Mouse (Mus musculus) lung, embryonic 15.5 days (tissue): ENCODE data around the gene Gm10521. TPM values are rescaled to one million over a fixed set of nuclear protein-coding genes. Genes with fewer than 3 reads are reported as not detected.

ENCODE experiments used
- ATAC-seq: fragments of 200-750 bp; cut with Nextera tagmentation; 2 replicates; pipeline ENCODE4 v1.8.0; 2017; ENCODE audit warnings: moderate number of reproducible peaks, borderline replicate concordance; ENCODE audit not compliant: low FRiP score, low TSS enrichment; ENCODE audit errors: extremely low read depth
- H3K27ac ChIP-seq: fragments of 300-500 bp; sonication (generic); 2 replicates; pipeline ENCODE4 v1.5.1; 2015; ENCODE audit warnings: moderate library complexity, mild to moderate bottlenecking, inconsistent platforms
- H3K27me3 ChIP-seq: fragments of 300-500 bp; sonication (generic); 2 replicates; pipeline ENCODE4 v1.6.1; 2015; ENCODE audit warnings: inconsistent platforms
- H3K36me3 ChIP-seq: fragments of 300-500 bp; sonication (generic); 2 replicates; pipeline ENCODE4 v1.6.1; 2015; ENCODE audit warnings: inconsistent platforms
- H3K4me1 ChIP-seq: fragments of 300-500 bp; sonication (generic); 2 replicates; pipeline ENCODE4 v1.6.1; 2015; ENCODE audit warnings: inconsistent platforms
- H3K4me2 ChIP-seq: fragments of 300-500 bp; sonication (generic); 2 replicates; pipeline ENCODE4 v1.6.1; 2015; ENCODE audit warnings: inconsistent platforms, mild to moderate bottlenecking, moderate library complexity
- H3K4me3 ChIP-seq: fragments of 300-500 bp; sonication (generic); 2 replicates; pipeline ENCODE4 v1.5.1; 2015; ENCODE audit warnings: mild to moderate bottlenecking, inconsistent platforms
- H3K9ac ChIP-seq: fragments of 300-500 bp; sonication (generic); 2 replicates; pipeline ENCODE4 v1.6.1; 2015; ENCODE audit warnings: inconsistent platforms
- H3K9me3 ChIP-seq: fragments of 300-500 bp; sonication (generic); 2 replicates; pipeline ENCODE4 v1.6.1; 2016; ENCODE audit warnings: inconsistent platforms
- WGBS: fragments of 180-500 bp; shearing (Covaris S2); methylation state at CpG from one replicate; pipeline ENCODE4 v1.1.7; 2015; 5-methylcytosine and 5-hydroxymethylcytosine counted together
- polyA plus RNA-seq: library from polyadenylated mRNA; unstranded; fragments of >200 nt; fragmentation: Nextera tagmentation; extraction: Ambion mirVana; gene quantifications from 2 replicates; pipeline ENCODE4 v1.2.1, GENCODE M21; 2015

Gm10521 gene
- polyA plus RNA-seq, 1 experiment from 2014 or later: not detected

DNA sequence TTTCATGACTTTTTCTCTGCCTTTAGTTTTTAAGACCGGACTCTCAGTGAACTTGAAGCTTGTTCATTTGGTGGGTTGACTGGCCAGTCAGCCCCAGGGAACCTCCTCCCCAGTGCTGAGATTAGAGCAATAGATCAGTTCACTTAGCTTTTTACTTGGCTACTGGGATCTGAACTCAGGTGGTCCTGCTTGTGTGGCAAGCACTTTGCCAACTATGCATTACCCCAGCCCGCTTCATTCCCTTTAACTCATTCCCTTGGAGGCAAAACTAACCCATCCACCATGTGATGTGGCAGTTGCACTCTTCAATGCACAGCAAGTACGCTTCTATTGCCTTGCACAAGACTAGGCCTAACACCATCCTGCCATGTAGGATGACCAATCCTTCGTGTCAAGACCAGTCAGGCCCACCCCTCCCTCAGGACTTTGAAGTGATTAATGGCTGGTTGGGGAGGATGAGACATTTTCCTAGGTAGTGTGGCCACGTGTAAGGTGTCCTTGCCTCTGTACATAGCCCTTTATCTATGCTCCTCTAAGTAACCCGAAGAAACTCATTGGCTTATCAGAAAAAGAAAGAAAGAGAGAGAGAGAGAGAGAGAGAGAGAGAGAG lies 24.5 kb downstream of the Gm10521 start:
- H3K9me3 ChIP-seq: no peaks in the 10 kb centered on the region
- H3K4me1 ChIP-seq: no peaks in the 10 kb centered on the region
- H3K9ac ChIP-seq: no peak overlapping the region
- WGBS: 75% methylated on average over 6 of the region's 6 CpGs
- H3K36me3 ChIP-seq: no peaks in the 10 kb centered on the region
- ATAC-seq: no peak
- no peak overlapping the region for H3K4me3 ChIP-seq
- H3K4me2 ChIP-seq: no peak overlapping the region
- no peaks in the 10 kb centered on the region for H3K27me3 ChIP-seq
- H3K27ac ChIP-seq: no peak overlapping the region

- Histone ChIP-seq H3K4me2 (no peak overlapping the region), H3K27ac (no peak overlapping the region), H3K4me3 (no peak overlapping the region), H3K4me1 (no peaks in the 10 kb centered on the region), H3K36me3 (no peaks in the 10 kb centered on the region), H3K9me3 (no peaks in the 10 kb centered on the region), H3K27me3 (no peaks in the 10 kb centered on the region), H3K9ac (no peak overlapping the region)
- no peak for ATAC-seq
- WGBS: 57% methylated on average over 9 of the region's 9 CpGs
Observed at GRCm38 (mm10) chr1:171920989-171921621, 25.6 kb downstream of the Gm10521 start.

GRCm38 (mm10) chr1:171921641-171922040 lies 26.2 kb downstream of the Gm10521 start:
- H3K9me3 ChIP-seq: no peaks in the 10 kb centered on the region
- no peaks in the 10 kb centered on the region for H3K36me3 ChIP-seq
- no peak overlapping the region for H3K4me3 ChIP-seq
- no peak overlapping the region for H3K9ac ChIP-seq
- no peak overlapping the region for H3K4me2 ChIP-seq
- H3K27me3 ChIP-seq: no peaks in the 10 kb centered on the region
- no peaks in the 10 kb centered on the region for H3K4me1 ChIP-seq
- 56% methylated on average over 2 of the region's 2 CpGs for WGBS
- no peak overlapping the region for H3K27ac ChIP-seq
- ATAC-seq: no peak

GRCm38 (mm10) chr1:171922844-171923243 lies 27.4 kb downstream of the Gm10521 start:
- Histone ChIP-seq H3K27me3 (no peaks in the 10 kb centered on the region), H3K9ac (no peak overlapping the region), H3K36me3 (no peaks in the 10 kb centered on the region), H3K9me3 (no peaks in the 10 kb centered on the region), H3K4me2 (no peak overlapping the region), H3K27ac (no peak overlapping the region), H3K4me3 (no peak overlapping the region), H3K4me1 (no peaks in the 10 kb centered on the region)
- ATAC-seq: no peak
- 91% methylated on average over 5 of the region's 5 CpGs for WGBS

- H3K9ac ChIP-seq: no peak overlapping the region
- no peaks in the 10 kb centered on the region for H3K36me3 ChIP-seq
- H3K27ac ChIP-seq: no peak overlapping the region
- H3K4me3 ChIP-seq: no peak overlapping the region
- no peaks in the 10 kb centered on the region for H3K27me3 ChIP-seq
- no peaks in the 10 kb centered on the region for H3K9me3 ChIP-seq
- WGBS: 73% methylated on average over 3 of the region's 3 CpGs
- no peaks in the 10 kb centered on the region for H3K4me1 ChIP-seq
- no peak for ATAC-seq
- no peak overlapping the region for H3K4me2 ChIP-seq
Observed at GRCm38 (mm10) chr1:171924900-171925299, 29.4 kb downstream of the Gm10521 start.

- no peak overlapping the region for H3K4me3 ChIP-seq
- no peak overlapping the region for H3K9ac ChIP-seq
- no peaks in the 10 kb centered on the region for H3K4me1 ChIP-seq
- WGBS: 24% methylated on average over 3 of the region's 3 CpGs
- H3K27me3 ChIP-seq: no peaks in the 10 kb centered on the region
- no peak overlapping the region for H3K4me2 ChIP-seq
- ATAC-seq: peak; percentile 64; the same call in 1 of the 2 replicates
- H3K27ac ChIP-seq: no peak overlapping the region
- H3K36me3 ChIP-seq: no peaks in the 10 kb centered on the region
- H3K9me3 ChIP-seq: no peaks in the 10 kb centered on the region
Observed at GRCm38 (mm10) chr1:171933851-171934250, 38.4 kb downstream of the Gm10521 start.

DNA sequence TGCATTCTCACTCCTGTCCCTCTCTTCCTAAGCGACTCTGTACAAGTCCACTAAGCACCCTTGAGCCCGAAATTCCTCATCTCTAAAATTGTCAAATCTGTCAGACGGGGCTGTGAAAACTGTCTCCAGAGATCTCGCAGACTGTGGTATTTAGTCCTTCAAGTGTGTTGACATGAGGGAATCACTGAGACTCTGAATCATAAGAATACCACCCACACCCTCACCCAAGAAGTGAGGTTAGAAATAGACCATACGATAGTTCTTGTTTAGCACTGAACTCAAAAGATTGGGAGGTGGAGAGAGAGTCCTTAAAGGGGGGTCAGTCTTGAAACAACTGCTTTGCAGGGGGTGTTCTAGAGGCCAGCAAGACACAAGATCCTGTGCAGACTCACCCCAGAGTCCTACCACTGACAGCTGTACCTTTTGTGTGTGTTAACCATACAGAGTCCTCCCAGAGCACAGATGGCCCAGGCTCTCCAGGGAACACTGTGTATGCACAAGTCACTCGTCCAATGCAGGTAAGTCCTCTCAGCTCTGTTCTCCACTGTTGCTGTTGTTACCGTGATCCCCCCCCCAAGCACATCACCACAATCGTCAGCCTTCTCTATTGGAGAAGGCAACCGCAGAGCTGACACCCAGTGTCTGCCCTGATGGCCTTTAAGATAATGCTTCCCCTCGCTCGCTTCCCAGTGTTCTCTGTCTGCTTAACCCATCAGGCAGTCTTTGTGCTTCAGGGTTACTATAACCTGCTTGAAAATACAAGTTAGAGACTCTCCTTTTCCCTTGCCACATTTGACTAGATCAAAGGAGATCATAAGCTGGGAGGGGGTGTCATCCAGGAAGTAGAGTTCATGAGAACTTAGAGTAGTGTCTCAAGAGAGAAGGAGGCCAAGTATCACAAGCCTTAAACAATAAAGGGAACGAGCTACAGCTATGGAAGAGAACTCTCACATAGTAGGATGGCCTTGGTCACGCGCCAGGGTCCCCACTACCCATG lies 43.8 kb downstream of the Gm10521 start:
- no peaks in the 10 kb centered on the region for H3K27me3 ChIP-seq
- WGBS: 73% methylated on average over 14 of the region's 14 CpGs
- H3K36me3 ChIP-seq: no peaks in the 10 kb centered on the region
- no peaks in the 10 kb centered on the region for H3K4me1 ChIP-seq
- H3K9me3 ChIP-seq: no peaks in the 10 kb centered on the region
- no peak for ATAC-seq
- no peak overlapping the region for H3K9ac ChIP-seq
- no peak overlapping the region for H3K4me3 ChIP-seq
- H3K4me2 ChIP-seq: no peak overlapping the region
- no peak overlapping the region for H3K27ac ChIP-seq

GRCm38 (mm10) chr1:171940626-171941025 lies 45.2 kb downstream of the Gm10521 start:
- H3K4me3 ChIP-seq: no peak overlapping the region
- no peaks in the 10 kb centered on the region for H3K36me3 ChIP-seq
- no peaks in the 10 kb centered on the region for H3K4me1 ChIP-seq
- WGBS: 80% methylated on average over 6 of the region's 6 CpGs
- no peak overlapping the region for H3K9ac ChIP-seq
- no peak for ATAC-seq
- no peak overlapping the region for H3K4me2 ChIP-seq
- H3K9me3 ChIP-seq: no peaks in the 10 kb centered on the region
- H3K27ac ChIP-seq: no peak overlapping the region
- no peaks in the 10 kb centered on the region for H3K27me3 ChIP-seq

GRCm38 (mm10) chr1:171946447-171946995 lies 51.1 kb downstream of the Gm10521 start:
- Histone ChIP-seq H3K27ac (no peak overlapping the region), H3K4me2 (no peak overlapping the region), H3K4me1 (no peaks in the 10 kb centered on the region), H3K27me3 (no peaks in the 10 kb centered on the region), H3K9me3 (no peaks in the 10 kb centered on the region), H3K4me3 (no peak overlapping the region), H3K9ac (no peak overlapping the region), H3K36me3 (no peaks in the 10 kb centered on the region)
- ATAC-seq: no peak
- 71% methylated on average over 6 of the region's 6 CpGs for WGBS
